Mouse (Mus musculus) stomach, embryonic 16.5 days (tissue): ENCODE results near the gene Usf3. TPM values are rescaled to one million over a fixed set of nuclear protein-coding genes. Genes with fewer than 3 reads are reported as not detected.

Source experiments
- ATAC-seq: fragments of 200-750 bp; cut with Nextera tagmentation; 2 replicates; pipeline ENCODE4 v1.8.0; 2017; ENCODE audit warnings: moderate number of reproducible peaks, moderate TSS enrichment; ENCODE audit not compliant: insufficient read depth, low FRiP score
- H3K27ac ChIP-seq: fragments of 300-500 bp; sonication (generic); 2 replicates; pipeline ENCODE4 v1.5.1; 2014; ENCODE audit warnings: low read length
- H3K27me3 ChIP-seq: fragments of 300-500 bp; sonication (generic); 2 replicates; pipeline ENCODE4 v1.6.1; 2014; ENCODE audit warnings: low read length, control low read depth, mixed read lengths; ENCODE audit not compliant: control insufficient read depth, insufficient read depth
- H3K36me3 ChIP-seq: fragments of 300-500 bp; sonication (generic); 2 replicates; pipeline ENCODE4 v1.6.1; 2014; ENCODE audit warnings: low read length; ENCODE audit not compliant: control insufficient read depth, insufficient read depth
- H3K4me1 ChIP-seq: fragments of 300-500 bp; sonication (generic); 2 replicates; pipeline ENCODE4 v1.6.1; 2014; ENCODE audit warnings: low read length, control low read depth, mixed read lengths; ENCODE audit not compliant: control insufficient read depth, insufficient read depth
- H3K4me2 ChIP-seq: fragments of 300-500 bp; sonication (generic); 2 replicates; pipeline ENCODE4 v1.6.1; 2014; ENCODE audit warnings: low read depth, low read length, mixed read lengths
- H3K4me3 ChIP-seq: fragments of 300-500 bp; sonication (generic); replicated peaks from 2 replicates; pipeline ENCODE4 v1.5.1; 2014; ENCODE audit warnings: mild to moderate bottlenecking, low read length
- H3K9ac ChIP-seq: fragments of 300-500 bp; sonication (generic); 2 replicates; pipeline ENCODE4 v1.6.1; 2014; ENCODE audit warnings: low read length
- H3K9me3 ChIP-seq: fragments of 300-500 bp; sonication (generic); replicated peaks from 2 replicates; pipeline ENCODE4 v1.6.1; 2016; ENCODE audit warnings: low read length, control low read depth; ENCODE audit not compliant: control insufficient read depth
- WGBS: fragments of 180-500 bp; shearing (Covaris S2); extraction: QIAGEN DNeasy Blood & Tissue Kit; methylation state at CpG from one replicate; pipeline ENCODE4 v1.1.7; 2014; 5-methylcytosine and 5-hydroxymethylcytosine counted together
- polyA plus RNA-seq: library from polyadenylated mRNA; unstranded; fragments of >200 nt; fragmentation: Nextera tagmentation; extraction: Ambion mirVana; gene quantifications from 2 replicates; pipeline ENCODE4 v1.2.1, GENCODE M21; 2015

The Usf3 gene
- polyA plus RNA-seq, 1 experiment from 2014 or later: 3.3 TPM

DNA sequence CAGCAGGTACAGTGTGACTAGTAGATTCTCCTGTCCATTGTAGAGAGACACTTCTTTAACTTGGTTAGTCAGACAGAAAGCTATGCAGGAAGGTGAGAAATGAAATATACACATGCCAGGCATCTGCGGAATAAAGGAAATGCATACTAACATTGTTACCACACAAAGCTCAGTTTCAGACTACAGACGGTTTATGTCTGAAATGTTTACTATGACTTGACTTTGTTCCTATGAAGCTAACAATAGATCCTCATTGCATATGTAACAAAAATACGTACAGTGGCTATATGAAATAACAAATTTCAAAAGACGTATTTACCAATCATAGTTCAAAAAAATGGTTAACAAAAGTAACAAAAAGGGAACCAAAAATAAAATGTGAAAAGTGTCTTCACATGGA lies 14.1 kb downstream of the Usf3 start:
- Histone ChIP-seq H3K4me3 (no peak overlapping the region), H3K4me1 (0 out of 2 replicates have a peak, but pooled peaks cover 2% of the 10 kb centered on the region), H3K9me3 (no peaks in the 10 kb centered on the region), H3K27ac (no peak overlapping the region), H3K27me3 (no peaks in the 10 kb centered on the region), H3K4me2 (no peak overlapping the region), H3K36me3 (no peaks in the 10 kb centered on the region), H3K9ac (no peak overlapping the region)
- WGBS: 83% methylated on average over 4 of the region's 4 CpGs
- ATAC-seq: no peak

DNA sequence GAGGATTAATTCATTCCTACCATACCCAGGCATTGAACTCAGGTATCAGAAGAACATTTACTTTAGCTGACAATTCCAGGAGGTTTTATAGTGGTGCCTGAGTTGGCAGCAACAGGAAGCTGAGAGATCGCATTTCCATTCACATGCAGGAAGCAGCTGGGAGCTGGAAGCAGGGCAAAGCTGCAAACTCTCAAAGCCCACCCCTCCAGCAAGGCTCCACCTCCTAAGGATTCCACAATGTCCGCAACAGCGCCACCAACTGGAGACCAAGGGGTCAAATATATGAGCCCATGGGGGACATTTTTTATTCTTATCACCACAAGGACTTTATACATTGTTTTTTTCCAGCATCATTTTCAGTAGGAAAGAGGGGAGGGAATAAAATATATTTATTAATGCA lies 15.7 kb downstream of the Usf3 start:
- no peak for ATAC-seq
- 0 out of 2 replicates have a peak, but pooled peaks cover 2% of the 10 kb centered on the region for H3K4me1 ChIP-seq
- H3K4me2 ChIP-seq: no peak overlapping the region
- no peaks in the 10 kb centered on the region for H3K36me3 ChIP-seq
- no peaks in the 10 kb centered on the region for H3K27me3 ChIP-seq
- no peak overlapping the region for H3K9ac ChIP-seq
- WGBS: 92% methylated on average over 3 of the region's 3 CpGs
- H3K4me3 ChIP-seq: no peak overlapping the region
- no peaks in the 10 kb centered on the region for H3K9me3 ChIP-seq
- H3K27ac ChIP-seq: no peak overlapping the region

GRCm38 (mm10) chr16:44190032-44190431 lies 17.0 kb downstream of the Usf3 start:
- Histone ChIP-seq H3K4me3 (no peak overlapping the region), H3K4me1 (no peaks in the 10 kb centered on the region), H3K4me2 (no peak overlapping the region), H3K27ac (no peak overlapping the region), H3K36me3 (no peaks in the 10 kb centered on the region), H3K9ac (no peak overlapping the region), H3K27me3 (no peaks in the 10 kb centered on the region), H3K9me3 (no peaks in the 10 kb centered on the region)
- 75% methylated on average over 6 of the region's 6 CpGs for WGBS
- no peak for ATAC-seq

DNA sequence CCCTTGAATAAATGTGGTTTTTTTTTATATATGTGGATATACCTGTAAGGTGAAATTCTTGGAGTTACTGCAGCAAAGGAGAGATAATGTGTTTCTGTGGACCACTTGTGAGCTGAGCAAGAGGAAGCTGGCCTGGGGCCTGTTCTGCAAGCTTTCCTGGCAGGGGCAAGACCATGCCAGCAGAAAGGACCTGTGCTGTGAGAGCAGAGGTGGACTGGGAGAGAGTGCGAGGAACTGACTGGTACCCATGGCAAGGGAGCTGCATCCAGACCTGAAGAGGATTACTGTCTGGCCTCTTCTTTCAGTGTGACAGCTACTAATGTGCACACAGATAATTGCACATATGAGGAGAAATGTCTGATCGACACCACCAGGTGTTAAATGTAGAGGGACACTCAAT lies 17.9 kb downstream of the Usf3 start:
- Histone ChIP-seq H3K27me3 (no peaks in the 10 kb centered on the region), H3K36me3 (no peaks in the 10 kb centered on the region), H3K4me3 (no peak overlapping the region), H3K4me1 (no peaks in the 10 kb centered on the region), H3K9ac (no peak overlapping the region), H3K27ac (no peak overlapping the region), H3K4me2 (no peak overlapping the region), H3K9me3 (no peaks in the 10 kb centered on the region)
- WGBS: 91% methylated on average over 2 of the region's 2 CpGs
- ATAC-seq: no peak

DNA sequence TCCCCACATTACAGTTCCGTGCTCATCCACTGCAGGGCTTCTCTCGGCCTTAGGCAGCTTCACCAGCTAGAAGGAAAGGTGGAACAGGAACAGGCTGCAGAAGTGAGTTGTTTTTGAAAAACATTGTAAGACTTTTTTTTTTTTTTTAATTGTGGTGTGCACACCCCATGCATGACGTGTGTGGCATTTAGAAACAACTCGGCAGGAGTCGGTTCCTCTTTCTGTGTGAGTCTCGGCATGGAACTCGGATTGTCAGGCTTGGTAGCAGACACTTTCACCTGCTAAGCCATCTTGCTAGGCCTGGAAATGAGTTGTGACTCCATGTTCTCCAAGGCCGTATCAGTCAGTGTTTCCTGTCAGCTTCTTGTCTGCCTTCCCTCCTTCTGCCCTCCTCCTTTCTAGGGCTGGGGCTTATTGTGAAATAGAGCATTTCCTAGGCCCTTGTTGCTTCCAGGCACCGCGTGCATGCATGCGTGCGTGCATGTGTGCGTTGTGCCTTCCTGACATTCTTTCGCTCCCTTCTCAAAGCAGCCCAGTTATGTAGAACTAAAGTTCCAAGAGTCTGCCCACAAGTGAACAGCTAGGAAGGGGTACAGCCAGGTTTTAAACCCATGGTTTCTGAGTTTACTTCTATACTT lies 26.1 kb downstream of the Usf3 start:
- no peaks in the 10 kb centered on the region for H3K4me1 ChIP-seq
- no peak overlapping the region for H3K9ac ChIP-seq
- H3K27me3 ChIP-seq: no peaks in the 10 kb centered on the region
- no peak overlapping the region for H3K4me3 ChIP-seq
- H3K36me3 ChIP-seq: peaks cover 13% of the 10 kb centered on the region
- WGBS: 89% methylated on average over 14 of the region's 14 CpGs
- peaks cover 5% of the 10 kb centered on the region; the same call in 1 of the 2 replicates for H3K9me3 ChIP-seq
- H3K4me2 ChIP-seq: no peak overlapping the region
- no peak for ATAC-seq
- H3K27ac ChIP-seq: no peak overlapping the region

- ATAC-seq: no peak
- Histone ChIP-seq H3K36me3 (peaks cover 13% of the 10 kb centered on the region), H3K4me3 (no peak overlapping the region), H3K9me3 (peaks cover 5% of the 10 kb centered on the region; the same call in 1 of the 2 replicates), H3K27ac (no peak overlapping the region), H3K27me3 (no peaks in the 10 kb centered on the region), H3K9ac (no peak overlapping the region), H3K4me2 (no peak overlapping the region), H3K4me1 (no peaks in the 10 kb centered on the region)
- 89% methylated on average over 4 of the region's 4 CpGs for WGBS
Measured at GRCm38 (mm10) chr16:44200146-44200545, 27.1 kb downstream of the Usf3 start.

DNA sequence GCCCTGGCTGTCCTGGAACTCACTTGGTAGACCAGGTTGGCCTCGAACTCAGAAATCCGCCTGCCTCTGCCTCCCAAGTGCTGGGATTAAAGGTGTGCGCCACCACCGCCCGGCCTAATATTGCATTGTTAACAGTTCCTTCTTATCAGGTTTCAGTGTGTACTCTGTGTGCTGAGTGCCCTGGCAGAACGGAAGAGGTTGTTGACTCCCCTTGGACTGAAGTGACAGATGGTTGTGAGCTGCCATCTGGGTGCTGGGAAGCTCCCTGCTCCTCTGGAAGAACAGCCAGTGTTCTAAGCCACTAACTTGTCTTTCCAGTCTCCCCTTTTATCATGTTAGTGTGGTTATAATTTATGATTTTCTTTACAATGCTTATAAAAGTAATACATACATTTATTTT lies 31.3 kb downstream of the Usf3 start:
- Histone ChIP-seq H3K4me2 (no peak overlapping the region), H3K4me3 (no peak overlapping the region), H3K9me3 (peaks cover 5% of the 10 kb centered on the region; the same call in 1 of the 2 replicates), H3K27ac (no peak overlapping the region), H3K36me3 (peaks cover 19% of the 10 kb centered on the region), H3K9ac (no peak overlapping the region), H3K27me3 (no peaks in the 10 kb centered on the region), H3K4me1 (no peaks in the 10 kb centered on the region)
- 73% methylated on average over 6 of the region's 6 CpGs for WGBS
- ATAC-seq: no peak

- no peak overlapping the region for H3K4me2 ChIP-seq
- no peaks in the 10 kb centered on the region for H3K4me1 ChIP-seq
- no peaks in the 10 kb centered on the region for H3K27me3 ChIP-seq
- H3K9ac ChIP-seq: no peak overlapping the region
- H3K36me3 ChIP-seq: peaks cover 19% of the 10 kb centered on the region
- H3K27ac ChIP-seq: no peak overlapping the region
- no peak overlapping the region for H3K4me3 ChIP-seq
- H3K9me3 ChIP-seq: peaks cover 5% of the 10 kb centered on the region; the same call in 1 of the 2 replicates
- WGBS: 86% methylated on average over 8 of the region's 8 CpGs
- no peak for ATAC-seq
Measured at GRCm38 (mm10) chr16:44205973-44206372, 32.9 kb downstream of the Usf3 start.

DNA sequence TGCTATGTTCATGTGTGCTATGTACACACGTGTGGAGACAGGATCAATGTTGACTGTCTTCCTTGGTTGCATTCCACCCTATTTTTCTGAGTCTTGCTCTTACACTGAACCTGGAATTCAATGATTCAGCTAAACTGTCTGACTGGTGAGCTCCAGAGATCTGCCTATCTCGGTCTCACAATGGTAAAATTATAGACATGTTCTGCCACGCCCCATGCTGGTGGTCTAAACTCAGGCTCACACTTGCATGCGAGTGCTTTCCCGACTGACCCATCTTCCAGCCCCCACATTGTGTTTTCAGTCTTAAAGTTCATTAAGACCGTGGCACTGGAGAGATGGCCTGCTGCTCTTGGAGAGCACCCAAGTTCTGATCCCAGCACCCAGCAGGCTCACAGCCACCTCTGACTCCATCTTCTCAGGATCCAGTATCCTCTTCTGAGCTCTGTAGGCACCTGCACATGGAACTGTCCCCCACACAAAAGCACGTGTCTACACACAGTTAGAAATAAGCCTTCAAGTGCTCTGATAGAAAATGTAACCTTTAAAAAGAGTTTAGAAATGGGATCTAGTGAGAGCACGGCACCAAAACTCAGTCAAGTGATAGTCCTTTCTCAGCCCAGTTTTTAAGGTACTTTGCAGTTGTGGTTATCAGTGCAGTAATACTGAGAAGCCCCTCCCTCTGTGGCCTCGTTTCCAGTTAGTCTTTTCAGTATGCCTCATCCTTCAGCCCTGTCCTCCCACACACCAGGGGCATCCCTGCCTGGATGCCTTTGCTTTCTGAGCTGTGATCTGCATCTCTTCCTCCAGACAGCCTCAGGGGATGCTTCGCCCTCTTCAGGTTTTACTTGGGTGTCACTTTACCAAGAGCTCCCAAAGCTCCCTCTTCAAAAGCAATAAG lies 37.4 kb downstream of the Usf3 start:
- no peaks in the 10 kb centered on the region for H3K27me3 ChIP-seq
- H3K27ac ChIP-seq: no peak overlapping the region
- no peaks in the 10 kb centered on the region for H3K4me1 ChIP-seq
- no peak overlapping the region for H3K4me3 ChIP-seq
- no peak overlapping the region for H3K4me2 ChIP-seq
- no peak overlapping the region for H3K9ac ChIP-seq
- 76% methylated on average over 10 of the region's 10 CpGs for WGBS
- H3K9me3 ChIP-seq: no peaks in the 10 kb centered on the region
- 0 out of 2 replicates have a peak, but pooled peaks cover 12% of the 10 kb centered on the region for H3K36me3 ChIP-seq
- no peak for ATAC-seq
